Mouse (Mus musculus): ENCODE results near the gene Gas6. TPM values are rescaled to one million over a fixed set of nuclear protein-coding genes. Genes with fewer than 3 reads are reported as not detected.

Gas6 gene
- total and polyA plus RNA-seq, 2 experiments from 2014 or later = 63.0 to 91.0 TPM

DNA sequence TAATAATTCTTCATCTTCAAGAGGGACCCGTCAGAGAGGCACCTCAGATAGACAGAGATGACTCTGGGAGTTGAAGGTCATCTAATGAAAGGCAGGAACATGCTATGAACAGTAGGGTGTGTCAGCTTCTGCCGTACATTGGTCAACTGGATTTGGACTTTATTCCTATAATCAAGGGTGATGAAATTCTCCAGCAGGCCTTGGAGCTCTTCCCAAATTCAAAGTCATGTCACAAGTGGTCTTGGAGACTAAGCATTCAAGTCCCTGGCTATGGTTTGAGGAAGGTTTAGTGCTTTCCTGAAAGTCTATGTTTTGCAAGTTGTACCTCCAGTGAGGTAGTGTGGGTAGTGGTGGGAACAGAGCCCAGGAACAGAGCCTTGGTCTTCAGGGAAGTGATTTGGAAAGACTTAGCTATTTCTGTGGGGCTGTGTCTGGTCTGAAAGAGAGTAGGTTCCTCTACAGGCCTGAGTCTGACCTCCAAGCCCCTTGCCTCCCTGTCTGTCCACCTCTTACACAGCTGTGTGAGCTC is 75.1 kb downstream of the Gas6 start:
- no peak for TF ChIP-seq CTCF (IDR thresholded peaks at IDR 0.05)
- Histone ChIP-seq H3K9me3 (ENCODE audit: low read length) (no peaks in the 10 kb centered on the region), H3K4me2 (ENCODE audit: low read depth, low read length, poor library complexity, severe bottlenecking) (no peak overlapping the region), H3K4me3 (ENCODE audit: low read depth, low read length) (no peak overlapping the region), H3K4me1 (ENCODE audit: insufficient read depth, low read length) (no peaks in the 10 kb centered on the region), H3K27me3 (ENCODE audit: insufficient read depth, low read length) (no peaks in the 10 kb centered on the region), H3K27ac (ENCODE audit: low read depth, low read length) (no peak overlapping the region), H3K9ac (replicated peaks; ENCODE audit: low read length, poor library complexity, severe bottlenecking) (no peak overlapping the region), H3K36me3 (ENCODE audit: insufficient read depth, low read length) (no peaks in the 10 kb centered on the region)
- 72% methylated on average over 2 of the region's 2 CpGs for WGBS
- no peak for ATAC-seq (ENCODE audit: low FRiP score)
- no peak for DNase-seq (ENCODE audit: low spot score)

DNA sequence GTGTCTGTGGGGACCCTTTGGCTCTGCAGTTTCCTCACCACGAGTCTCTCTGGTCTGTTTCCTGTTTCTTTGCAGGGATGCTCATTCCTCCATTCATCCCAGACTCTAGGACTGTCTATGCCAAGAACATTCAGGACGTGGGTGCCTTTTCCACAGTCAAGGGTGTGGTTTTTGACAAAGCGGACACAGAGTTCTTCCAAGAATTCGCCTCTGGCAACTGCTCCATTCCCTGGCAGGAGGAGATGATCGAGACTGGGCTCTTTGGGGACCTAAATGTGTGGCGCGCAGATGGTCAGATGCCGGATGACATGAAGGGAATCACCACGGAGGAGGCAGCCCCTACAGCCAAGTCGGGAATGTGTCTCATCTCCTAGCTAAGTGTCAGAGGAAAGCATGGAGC is 78.4 kb downstream of the Gas6 start:
- DNase-seq (ENCODE audit: low spot score) = no peak
- WGBS = 77% methylated on average over 10 of the region's 10 CpGs
- H3K9ac ChIP-seq (replicated peaks; ENCODE audit: low read length, poor library complexity, severe bottlenecking) = no peak overlapping the region
- no peak overlapping the region for H3K4me3 ChIP-seq (ENCODE audit: low read depth, low read length)
- no peak overlapping the region for H3K4me2 ChIP-seq (ENCODE audit: low read depth, low read length, poor library complexity, severe bottlenecking)
- H3K9me3 ChIP-seq (ENCODE audit: low read length) = no peaks in the 10 kb centered on the region
- no peak for ATAC-seq (ENCODE audit: low FRiP score)
- H3K4me1 ChIP-seq (ENCODE audit: insufficient read depth, low read length) = no peaks in the 10 kb centered on the region
- H3K27me3 ChIP-seq (ENCODE audit: insufficient read depth, low read length) = no peaks in the 10 kb centered on the region
- TF ChIP-seq CTCF (IDR thresholded peaks at IDR 0.05) = no peak
- H3K36me3 ChIP-seq (ENCODE audit: insufficient read depth, low read length) = no peaks in the 10 kb centered on the region
- H3K27ac ChIP-seq (ENCODE audit: low read depth, low read length) = no peak overlapping the region

Other genes starting within 250 kb of the Gas6 start
- gene Adprhl1, start 240.3 kb downstream of the Gas6 start, total RNA-seq (2014; rRNA removed) = 0.09 and 0.16 TPM in 2 replicates
- gene Adprhl1, start 240.3 kb downstream of the Gas6 start, polyA plus RNA-seq (2015; fragmentation: Nextera tagmentation; extraction: Ambion mirVana) = 0.28 and 0.41 TPM in 2 replicates
- 32.7 and 38.9 TPM in 2 replicates for gene Dcun1d2, start 206.4 kb downstream of the Gas6 start, total RNA-seq (2014; rRNA removed)
- gene Dcun1d2, start 206.4 kb downstream of the Gas6 start, polyA plus RNA-seq (2015; fragmentation: Nextera tagmentation; extraction: Ambion mirVana) = 24.4 and 28.3 TPM in 2 replicates
- gene Tmco3, start 206.3 kb downstream of the Gas6 start, total RNA-seq (2014; rRNA removed) = 23.5 and 31.9 TPM in 2 replicates
- 28.9 and 31.4 TPM in 2 replicates for gene Tmco3, start 206.3 kb downstream of the Gas6 start, polyA plus RNA-seq (2015; fragmentation: Nextera tagmentation; extraction: Ambion mirVana)
- 58.6 and 59.6 TPM in 2 replicates for gene Tfdp1, start 155.7 kb downstream of the Gas6 start, total RNA-seq (2014; rRNA removed)
- 72.4 and 75.4 TPM in 2 replicates for gene Tfdp1, start 155.7 kb downstream of the Gas6 start, polyA plus RNA-seq (2015; fragmentation: Nextera tagmentation; extraction: Ambion mirVana)
- gene Atp4b, start 97.7 kb downstream of the Gas6 start, total RNA-seq (2014; rRNA removed) = not detected in 2 replicates
- not detected in 2 replicates for gene Atp4b, start 97.7 kb downstream of the Gas6 start, polyA plus RNA-seq (2015; fragmentation: Nextera tagmentation; extraction: Ambion mirVana)
- under 0.01 TPM in 1 of 2 replicates, not detected in the other for gene Grk1, start 89.4 kb downstream of the Gas6 start, total RNA-seq (2014; rRNA removed)
- gene Grk1, start 89.4 kb downstream of the Gas6 start, polyA plus RNA-seq (2015; fragmentation: Nextera tagmentation; extraction: Ambion mirVana) = not detected in 2 replicates
- gene Tmem255b, start 59.3 kb downstream of the Gas6 start, total RNA-seq (2014; rRNA removed) = 1.1 and 2.2 TPM in 2 replicates
- gene Tmem255b, start 59.3 kb downstream of the Gas6 start, polyA plus RNA-seq (2015; fragmentation: Nextera tagmentation; extraction: Ambion mirVana) = 1.6 and 1.8 TPM in 2 replicates
- not detected in 2 replicates for gene 1700029H14Rik, start 68.0 kb upstream of the Gas6 start, total RNA-seq (2014; rRNA removed)
- gene 1700029H14Rik, start 68.0 kb upstream of the Gas6 start, polyA plus RNA-seq (2015; fragmentation: Nextera tagmentation; extraction: Ambion mirVana) = not detected in 2 replicates
- 43.9 and 52.7 TPM in 2 replicates for gene Rasa3, start 183.1 kb upstream of the Gas6 start, total RNA-seq (2014; rRNA removed)
- gene Rasa3, start 183.1 kb upstream of the Gas6 start, polyA plus RNA-seq (2015; fragmentation: Nextera tagmentation; extraction: Ambion mirVana) = 20.5 and 23.5 TPM in 2 replicates
- gene Cfap97d2, start 211.4 kb upstream of the Gas6 start, total RNA-seq (2014; rRNA removed) = 0.24 and 4.9 TPM in 2 replicates
- 1.4 and 2.8 TPM in 2 replicates for gene Cfap97d2, start 211.4 kb upstream of the Gas6 start, polyA plus RNA-seq (2015; fragmentation: Nextera tagmentation; extraction: Ambion mirVana)